Mouse (Mus musculus) lung, adult 2 months (tissue): ENCODE measurements around the gene Btbd9.

ENCODE experiments used
- CTCF ChIP-seq: fragments of 200-500 bp; IDR thresholded peaks from 2 replicates; pipeline ENCODE4 v1.5.1; 2011; ENCODE audit warnings: mild to moderate bottlenecking, low read length, control low read depth; ENCODE audit not compliant: insufficient read depth
- POLR2A ChIP-seq: fragments of 200-500 bp; IDR thresholded peaks from 2 replicates; pipeline ENCODE4 v1.6.1; 2011; ENCODE audit warnings: low read depth, mild to moderate bottlenecking, control low read depth, low read length, borderline replicate concordance; ENCODE audit errors: extremely low read depth

DNA sequence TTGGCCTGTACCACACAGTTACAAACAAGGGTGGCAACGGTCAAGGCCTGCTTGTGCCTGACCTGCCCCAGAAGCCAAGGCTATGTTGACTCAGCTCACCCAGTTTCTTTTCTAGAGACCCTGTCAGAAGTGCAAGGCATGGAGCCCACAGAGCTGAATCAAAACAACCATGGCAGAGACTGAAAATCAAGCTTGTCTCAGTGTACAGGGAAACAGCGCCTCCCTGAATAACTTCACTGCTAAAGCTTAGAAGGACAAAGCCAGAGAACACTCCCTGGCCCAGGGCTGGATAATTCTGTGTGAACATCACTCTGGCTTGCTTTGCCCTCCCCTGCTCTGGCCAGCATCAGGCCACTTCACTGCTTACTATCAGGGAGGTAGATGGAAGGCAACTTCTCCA is 228.3 kb downstream of the Btbd9 start:
- TF ChIP-seq POLR2A (no peak), CTCF (no peak)
